Mouse (Mus musculus): ENCODE measurements around the gene Atrnl1.

Atrnl1 gene

DNA sequence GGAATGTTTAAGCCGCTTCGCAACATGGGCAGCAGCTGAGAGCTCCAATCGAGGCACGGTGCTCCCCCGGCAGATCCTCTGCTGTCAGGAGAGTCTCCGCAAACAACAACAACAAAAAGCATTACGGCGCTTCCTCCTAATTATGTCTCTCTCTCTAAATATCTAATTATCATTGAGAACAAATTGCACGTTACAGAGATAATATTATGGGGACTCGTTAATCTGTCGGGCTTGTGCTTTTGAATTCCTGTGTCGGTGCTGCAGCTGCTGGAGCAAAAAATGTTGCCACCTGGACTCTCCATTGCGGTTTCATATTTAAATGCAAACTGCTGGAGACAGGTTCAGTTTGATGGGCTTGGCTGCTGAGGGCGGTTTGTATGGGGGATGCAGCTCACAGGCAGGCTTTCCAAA, 466.1 kb downstream of the Atrnl1 start:
- no peak for DNase-seq (ENCODE audit: low read depth)

DNA sequence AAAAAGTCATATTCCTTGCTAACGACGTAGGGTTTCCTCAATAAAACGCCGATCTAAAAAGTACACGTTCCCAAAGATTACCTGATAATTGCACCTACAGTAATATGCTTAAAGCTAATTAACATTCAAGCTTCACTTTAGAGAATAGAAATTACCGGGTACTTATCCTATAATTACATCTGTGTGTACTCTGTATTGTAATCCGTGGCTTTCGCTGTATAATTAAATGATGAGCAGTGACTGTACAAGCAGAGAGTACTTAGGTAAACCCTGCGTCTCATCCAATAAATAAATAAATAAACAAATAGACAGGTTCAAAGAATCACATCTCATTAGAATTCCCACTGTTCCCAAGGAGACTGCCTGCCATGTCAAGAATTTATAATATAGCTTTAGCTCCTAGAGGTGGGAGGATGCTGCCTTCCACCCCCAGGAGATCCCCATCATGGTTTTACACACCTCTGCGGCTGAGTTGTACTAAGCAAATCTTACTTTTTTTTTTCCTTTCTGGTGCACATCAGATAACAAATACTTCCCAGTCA, 466.8 kb downstream of the Atrnl1 start:
- no peak for DNase-seq (ENCODE audit: low read depth)

DNA sequence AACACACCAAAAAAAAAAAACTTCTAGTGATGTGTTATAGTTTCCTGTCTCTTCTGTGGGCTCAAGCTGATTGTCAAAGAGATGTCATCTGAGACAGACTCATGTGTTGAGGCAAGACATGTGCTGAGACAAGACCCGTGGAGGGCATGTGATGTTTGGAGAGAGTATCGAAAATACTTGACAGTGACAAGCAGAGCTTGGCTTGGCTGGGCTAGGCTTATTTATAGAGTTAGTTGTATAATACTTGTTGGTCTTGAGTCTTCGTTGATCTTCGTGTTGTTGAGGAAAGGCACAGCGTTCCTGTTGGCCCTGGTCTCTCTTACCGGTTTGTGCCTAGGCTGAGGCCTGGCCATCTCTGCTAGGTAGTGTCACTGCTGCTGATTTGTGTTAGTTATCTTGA, 469.3 kb downstream of the Atrnl1 start:
- DNase-seq (ENCODE audit: low read depth): no peak

DNA sequence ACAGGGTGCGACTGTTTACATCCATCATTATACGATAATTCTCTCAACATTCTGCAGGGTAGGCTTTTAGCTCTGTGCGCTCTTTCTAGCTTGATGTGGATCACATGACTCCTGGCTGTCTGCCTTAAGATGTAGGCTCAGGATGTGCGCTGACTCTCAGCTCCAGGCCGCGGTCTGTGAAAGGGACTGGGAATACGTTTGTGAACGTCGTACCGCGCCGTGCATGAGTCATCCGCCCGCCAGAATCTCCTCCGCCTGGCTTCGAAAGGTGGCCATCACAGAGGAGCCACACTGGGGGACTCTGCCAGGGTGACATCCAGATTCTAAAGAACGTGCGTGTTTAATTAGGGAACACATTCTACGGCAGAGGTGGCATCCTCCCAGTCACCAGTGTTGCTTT, 471.9 kb downstream of the Atrnl1 start:
- no peak for DNase-seq (ENCODE audit: low read depth)

DNA sequence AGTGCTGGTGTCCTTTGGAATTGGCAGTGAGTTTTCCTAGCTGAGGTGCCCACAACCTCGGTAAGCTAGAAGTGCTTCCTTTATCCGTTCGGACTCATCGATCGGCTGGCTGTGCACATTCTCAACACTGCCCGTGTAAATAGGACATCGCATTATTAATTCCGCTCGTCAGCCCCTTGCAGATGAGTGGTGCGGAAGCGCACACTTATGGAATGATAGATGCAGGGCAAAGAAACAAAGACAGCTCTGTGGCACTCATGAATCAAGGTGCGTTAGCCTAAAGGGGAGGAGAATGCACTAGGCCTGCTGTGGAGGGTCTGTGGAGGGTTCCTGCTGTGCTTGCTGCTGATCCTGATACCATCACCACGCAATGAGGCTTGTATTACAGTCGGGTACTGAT, 474.0 kb downstream of the Atrnl1 start:
- DNase-seq (ENCODE audit: low read depth): no peak

DNA sequence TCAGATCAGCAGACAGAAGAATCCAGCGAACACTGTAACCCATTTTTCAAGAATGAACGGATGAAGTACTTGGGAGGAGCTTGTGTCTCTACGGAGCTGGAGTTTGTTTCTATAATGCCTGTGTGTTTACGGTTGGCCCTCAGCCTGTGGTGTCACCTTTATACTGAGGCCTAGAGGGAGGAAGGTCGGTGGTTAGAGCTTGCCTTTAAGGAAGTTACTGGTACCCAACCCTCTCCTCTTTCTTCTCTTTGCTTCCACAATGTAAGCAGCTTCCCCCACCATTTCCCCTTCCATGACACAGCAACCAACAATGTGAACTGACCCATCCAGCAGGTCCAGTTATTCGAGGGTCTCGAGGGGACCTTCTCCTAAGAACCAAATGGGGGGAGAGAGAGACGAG, 475.9 kb downstream of the Atrnl1 start:
- no peak for DNase-seq (ENCODE audit: low read depth)

DNA sequence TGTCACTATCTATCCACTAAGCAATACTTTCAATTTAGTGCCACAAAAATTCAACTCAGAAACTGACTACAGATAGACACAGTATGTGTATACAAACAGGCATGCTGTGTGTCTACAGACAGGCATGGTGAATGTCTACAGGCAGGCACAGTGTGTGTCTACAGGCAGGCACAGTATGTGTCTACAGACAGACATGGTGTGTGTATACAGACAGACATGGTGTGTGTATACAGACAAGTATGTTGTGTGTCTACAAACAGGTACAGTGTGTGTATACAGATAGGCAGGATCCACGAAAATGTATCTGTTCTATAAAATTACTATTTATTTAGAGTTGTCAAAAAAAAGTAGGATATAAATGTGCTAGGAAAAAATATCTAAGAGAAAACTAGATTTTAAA, 477.1 kb downstream of the Atrnl1 start:
- DNase-seq (ENCODE audit: low read depth): no peak

DNA sequence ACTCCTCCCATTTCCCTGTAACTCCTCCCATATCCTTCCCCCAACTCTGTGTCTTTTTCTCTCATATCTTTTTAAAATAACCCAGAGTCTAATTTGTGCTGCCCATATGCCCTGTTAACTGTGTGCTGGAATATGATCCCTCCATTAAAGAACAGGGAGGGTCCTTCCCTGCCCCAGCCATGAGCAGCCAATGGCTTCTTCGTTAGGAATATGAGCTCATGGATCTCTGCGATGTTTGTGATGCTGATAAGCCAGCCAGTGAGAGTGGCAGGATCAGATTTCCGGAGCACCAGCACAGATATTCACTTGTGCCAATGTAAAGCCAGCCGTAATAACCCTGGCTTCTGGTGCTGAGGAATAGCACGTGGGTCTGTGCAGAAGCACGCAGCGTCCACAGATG, 477.6 kb downstream of the Atrnl1 start:
- no peak for DNase-seq (ENCODE audit: low read depth)

DNA sequence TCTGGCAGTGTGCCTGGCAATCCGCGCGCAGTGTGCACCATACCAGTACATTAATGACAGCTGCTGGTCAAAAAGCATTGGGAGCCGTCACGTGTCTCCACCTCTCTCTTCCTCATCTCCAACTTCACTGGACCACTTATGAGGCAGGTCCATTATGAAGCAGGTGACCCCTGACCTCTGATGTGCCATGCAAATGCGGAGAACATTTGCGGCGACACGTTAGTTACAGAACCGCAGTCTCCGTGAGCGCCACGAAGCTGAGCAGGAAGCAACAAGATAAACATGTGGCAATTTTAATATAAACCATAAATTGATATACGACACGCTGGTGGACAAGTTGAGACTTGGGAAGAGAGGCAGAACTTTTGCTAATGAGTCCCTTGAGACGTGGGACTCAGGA, 481.1 kb downstream of the Atrnl1 start:
- DNase-seq (ENCODE audit: low read depth): no peak

DNA sequence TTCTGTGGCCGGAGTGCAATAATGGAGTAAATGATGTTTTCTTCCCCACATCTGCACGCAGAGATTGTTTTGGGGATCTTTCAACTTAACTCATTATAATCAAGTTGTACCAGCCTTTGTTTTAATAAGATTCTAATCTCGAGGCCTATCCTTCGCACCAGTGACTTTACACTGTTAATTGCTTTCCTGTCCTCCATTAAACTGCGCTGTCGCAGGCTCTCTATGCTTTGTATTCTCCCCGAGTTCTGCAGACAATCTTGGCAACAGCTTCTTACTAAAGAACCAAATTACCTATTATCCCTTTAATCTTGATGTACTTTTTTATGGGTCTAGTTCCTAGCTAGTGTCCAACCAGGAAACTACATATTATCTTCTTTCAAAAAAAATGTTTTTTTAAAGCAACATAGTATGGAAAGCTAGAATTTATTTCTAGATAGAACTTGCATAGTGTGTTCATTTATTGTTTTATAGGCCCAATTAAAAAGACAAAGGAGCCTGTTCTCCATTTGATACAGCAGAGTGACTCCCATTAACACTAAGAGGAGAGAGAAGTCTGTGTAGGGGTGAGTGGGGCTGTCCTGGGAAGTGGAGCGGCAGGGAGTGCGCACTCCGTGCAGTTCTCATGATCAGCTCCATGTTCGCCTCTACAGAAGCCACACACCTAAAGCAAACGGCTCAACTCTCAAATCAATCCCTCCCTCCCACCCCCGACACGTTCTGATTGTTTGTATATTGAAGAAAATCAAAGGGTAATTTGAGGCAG, 484.1 kb downstream of the Atrnl1 start:
- DNase-seq (ENCODE audit: low read depth): no peak

DNA sequence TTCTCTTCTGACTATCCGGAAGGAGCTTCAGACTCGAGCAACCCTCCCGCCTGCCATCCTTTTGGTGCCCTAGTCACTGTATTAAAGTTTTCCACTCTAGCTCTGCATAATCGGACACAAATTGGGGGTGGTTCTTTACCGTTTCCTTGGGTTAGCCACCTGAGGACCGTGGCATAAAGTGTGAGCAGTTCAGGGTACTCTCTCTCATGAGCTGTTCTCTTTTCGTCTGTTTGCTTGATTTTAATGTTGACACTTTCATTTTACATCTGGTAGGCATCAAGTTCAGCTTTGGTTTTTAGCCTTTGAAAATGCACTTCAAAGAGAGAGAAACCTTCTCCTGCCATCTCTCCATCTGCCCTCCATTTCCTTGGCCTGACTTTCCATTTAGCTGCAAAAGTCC, 484.9 kb downstream of the Atrnl1 start:
- peak; percentile 65 for DNase-seq (ENCODE audit: low read depth)

DNA sequence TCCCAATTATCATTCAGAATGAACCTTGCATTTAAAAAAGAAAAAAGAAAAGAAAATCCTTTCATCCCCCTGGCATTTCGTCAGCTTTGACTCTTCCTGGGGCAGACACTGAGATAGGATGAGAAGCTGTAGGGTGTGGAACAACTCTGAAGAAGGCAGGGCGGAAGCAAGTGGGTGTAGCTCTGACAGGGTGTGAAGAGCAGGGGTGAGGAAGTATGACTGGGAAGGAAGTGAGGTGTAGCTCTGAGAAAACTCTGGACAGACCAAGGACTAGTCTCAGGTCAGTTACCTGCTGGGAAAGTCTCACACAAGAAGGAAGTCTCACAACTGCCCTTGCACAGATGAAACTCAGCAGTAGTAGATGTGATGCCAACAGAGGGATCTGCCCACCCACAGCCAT, 486.4 kb downstream of the Atrnl1 start:
- DNase-seq (ENCODE audit: low read depth): peak; percentile 53

DNA sequence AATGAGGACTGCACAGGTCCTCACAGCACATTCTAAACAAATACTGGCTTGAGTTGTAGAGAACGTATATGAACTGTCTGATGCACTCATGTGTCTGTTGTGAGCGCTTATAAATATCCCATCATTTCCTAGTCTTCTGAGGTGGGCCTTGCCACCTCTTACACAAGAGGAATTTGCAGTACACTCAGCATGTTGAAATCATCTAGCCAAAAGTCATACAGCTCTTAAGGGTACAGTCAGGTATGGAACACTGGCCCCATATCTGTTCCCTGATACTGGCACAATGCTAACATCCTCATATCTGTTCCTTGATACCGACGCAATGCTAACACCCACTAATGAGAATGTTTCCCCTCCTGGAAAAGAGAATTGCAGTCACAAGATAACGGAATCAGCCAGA, 488.7 kb downstream of the Atrnl1 start:
- no peak for DNase-seq (ENCODE audit: low read depth)

DNA sequence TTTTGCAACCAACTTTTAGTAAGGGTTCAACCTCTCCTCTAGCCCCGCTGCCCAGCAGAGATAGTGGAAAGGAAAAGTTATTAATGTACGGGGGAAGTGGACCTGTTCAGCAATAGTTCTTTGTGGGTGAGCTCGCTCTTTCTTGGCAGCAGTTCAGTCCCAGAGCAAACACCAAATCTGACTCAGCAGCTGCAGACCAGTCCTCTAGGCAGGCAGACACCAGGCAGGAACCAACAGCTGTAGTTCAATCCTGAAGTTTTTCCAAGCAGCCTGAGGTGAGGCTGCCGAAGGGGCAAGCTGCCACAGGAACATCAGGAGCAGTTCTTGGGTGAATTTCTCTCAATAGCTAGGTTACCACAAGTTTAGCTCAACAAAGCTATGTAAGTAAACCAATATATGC, 489.5 kb downstream of the Atrnl1 start:
- DNase-seq (ENCODE audit: low read depth): no peak

DNA sequence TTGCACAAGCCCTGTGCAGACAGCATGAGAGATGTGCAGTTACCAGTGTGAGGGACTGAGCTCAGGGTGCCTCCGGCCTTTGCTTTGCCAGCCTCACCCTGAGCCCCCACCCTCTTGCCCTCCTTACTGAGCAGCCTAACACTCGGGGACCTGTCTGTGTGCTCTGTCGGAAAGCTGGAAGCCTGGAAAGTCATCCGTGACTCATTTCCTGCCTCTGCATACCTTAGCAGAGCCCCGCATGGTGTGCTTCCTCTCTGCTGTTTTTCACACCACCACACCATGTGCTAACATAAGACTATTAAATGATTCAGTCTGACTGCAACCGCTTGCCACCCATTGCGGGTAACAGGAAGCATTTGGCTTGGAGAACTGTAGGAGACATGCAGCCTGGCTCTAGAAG, 493.7 kb downstream of the Atrnl1 start:
- DNase-seq (ENCODE audit: low read depth): peak; percentile 51

DNA sequence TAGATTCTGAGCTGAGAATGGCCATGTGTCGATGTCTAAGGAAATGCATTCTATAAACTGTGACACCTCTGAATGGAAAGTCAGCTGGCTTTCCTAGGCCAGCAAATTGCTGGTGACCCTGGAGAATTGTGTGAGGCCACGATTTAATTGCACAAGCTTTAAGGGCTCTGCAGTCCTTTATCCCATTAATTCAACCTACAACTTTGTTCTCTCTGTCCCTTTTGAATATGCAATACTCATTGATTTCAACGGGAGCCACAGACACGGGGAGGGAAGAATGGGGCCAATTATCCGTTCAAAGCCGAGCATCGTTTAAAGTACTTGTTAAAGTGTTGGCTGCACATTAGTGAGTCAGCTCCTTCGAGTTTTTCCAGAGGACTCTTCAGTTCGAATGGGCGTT, 496.8 kb downstream of the Atrnl1 start:
- DNase-seq (ENCODE audit: low read depth): no peak

DNA sequence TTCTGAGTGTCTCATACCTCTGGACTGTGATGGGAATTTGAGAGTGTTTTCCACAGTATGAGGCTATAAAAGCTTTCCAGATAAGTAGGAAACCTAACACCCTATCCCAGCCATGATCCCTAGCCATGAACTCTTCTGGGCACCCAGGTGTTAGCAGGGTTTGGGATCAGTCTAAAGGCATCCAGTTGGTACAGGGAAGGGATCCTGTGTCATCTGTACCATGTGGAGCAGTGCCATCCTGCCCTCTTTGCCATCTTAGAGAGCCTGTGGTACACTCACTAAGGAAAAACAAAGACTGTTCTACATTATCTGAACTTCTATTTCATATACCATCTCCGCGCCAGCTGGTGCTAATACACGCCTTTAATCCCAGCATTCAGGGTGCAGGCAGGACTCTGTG, 499.7 kb downstream of the Atrnl1 start:
- no peak for DNase-seq (ENCODE audit: low read depth)

DNA sequence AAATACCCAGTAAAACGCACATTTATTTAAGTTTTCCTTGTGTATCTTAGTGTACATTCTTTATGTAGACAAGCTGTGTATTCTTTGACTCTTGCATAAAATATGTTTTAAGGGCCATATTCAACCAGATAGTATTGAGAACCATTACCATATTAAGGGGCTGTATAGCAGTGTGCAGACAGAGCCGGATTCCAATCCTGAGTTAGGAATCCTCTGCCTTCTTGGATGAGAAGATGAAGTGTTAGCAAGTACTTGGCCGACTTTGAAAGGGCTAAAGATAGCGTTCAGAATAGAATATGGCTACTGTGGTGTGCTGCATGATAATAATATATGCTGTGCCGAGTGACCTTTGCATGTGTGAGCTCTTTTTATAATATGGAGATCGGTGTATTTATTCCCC, 500.5 kb downstream of the Atrnl1 start:
- no peak for DNase-seq (ENCODE audit: low read depth)

DNA sequence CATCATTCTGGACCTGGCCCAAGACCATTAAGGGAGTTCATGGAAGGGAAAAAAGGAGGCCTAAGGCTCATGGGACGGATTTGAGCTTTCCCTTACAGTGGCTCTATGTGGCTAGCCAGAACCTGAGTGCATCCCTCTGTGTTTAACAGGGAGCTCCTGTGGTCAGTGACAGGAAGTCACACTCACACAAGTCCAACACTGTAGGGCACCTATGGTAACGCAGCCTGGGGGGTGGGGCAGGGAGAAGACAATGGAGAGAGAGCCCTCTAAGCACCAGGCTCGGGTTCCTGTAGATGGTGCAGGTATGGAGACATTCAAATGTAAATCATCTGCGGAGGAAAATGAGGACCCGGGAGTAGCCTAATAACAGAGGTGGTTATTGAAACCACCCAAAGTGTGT, 501.3 kb downstream of the Atrnl1 start:
- no peak for DNase-seq (ENCODE audit: low read depth)

DNA sequence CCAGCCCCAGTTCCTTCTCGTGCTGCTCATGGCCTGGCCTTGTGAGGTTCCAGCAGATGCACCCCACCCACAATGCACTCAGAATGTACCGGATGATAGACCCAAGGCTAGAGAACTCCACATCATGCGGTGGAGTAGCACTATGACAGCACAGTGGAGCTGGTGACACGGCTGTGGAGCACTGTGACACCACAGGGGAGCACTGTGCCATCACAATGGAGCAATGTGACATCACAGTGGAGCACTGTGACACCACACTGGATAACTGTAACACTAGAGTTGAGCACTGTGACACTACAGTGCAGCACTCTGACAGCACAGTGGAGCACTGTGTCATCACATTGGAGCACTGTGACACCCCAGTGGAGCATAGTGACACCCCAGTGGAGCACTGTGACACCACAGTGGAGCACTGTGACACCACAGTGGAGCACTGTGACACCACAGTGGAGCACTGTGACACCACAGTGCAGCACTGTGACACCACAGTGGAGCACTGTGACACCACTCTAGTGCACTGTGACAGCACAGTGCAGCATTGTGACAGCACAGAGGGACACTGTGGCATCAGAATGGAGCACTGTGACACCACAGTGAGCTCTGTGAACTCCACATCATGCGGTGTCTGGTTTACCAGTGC, 502.4 kb downstream of the Atrnl1 start:
- DNase-seq (ENCODE audit: low read depth): no peak

DNA sequence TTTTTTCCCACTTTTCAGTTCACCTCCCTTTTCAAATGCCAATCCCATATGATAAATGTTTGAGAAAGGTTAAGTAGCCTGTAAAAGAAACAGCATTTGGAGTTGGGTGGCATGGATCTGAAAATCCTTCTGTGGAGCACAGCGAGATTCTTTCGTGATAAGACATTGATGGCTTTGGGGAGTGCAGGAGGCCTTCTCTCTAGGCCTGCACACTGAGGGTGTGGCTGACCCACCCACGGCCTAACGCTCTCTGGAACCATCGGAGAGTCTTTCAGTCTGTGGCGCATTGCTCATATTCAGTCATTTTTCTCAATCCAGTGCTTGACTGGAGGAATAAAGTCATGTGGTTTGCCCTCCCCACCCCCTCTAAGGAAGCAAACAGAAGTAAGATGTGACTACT, 506.8 kb downstream of the Atrnl1 start:
- DNase-seq (ENCODE audit: low read depth): no peak

DNA sequence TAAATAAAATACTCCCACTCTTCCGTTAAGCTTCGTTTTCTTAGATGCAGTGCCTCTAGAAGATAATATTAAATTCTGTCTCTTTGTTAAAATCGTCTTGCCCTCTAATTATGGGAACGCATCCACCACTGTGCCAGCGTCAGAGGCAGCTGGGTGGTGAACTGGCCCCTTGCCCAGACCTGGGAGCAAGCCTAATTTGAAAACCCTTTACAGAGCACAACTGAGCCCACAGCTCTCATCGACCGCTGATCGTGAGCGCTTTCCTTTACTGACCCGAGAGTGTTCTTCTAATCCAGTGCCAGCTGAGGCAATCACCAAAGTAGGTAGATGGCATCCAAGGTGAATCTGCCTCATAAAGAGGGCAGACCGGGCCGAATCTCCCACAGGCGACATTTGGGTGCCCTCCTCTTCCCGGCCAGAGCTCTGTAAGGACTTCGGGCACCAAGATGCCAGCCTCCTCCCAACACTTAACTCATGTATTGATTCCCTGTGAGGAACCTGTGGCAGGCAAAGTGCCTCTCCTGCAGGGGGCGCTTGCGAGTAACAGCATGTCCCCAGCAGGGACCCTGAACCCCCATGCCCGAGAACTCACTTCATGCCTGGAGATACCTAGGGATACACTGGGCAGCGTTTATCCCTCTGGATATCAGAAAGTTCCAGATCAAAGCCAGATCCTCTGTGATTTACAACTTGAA, 507.5 kb downstream of the Atrnl1 start:
- DNase-seq (ENCODE audit: low read depth): peak; percentile 46

DNA sequence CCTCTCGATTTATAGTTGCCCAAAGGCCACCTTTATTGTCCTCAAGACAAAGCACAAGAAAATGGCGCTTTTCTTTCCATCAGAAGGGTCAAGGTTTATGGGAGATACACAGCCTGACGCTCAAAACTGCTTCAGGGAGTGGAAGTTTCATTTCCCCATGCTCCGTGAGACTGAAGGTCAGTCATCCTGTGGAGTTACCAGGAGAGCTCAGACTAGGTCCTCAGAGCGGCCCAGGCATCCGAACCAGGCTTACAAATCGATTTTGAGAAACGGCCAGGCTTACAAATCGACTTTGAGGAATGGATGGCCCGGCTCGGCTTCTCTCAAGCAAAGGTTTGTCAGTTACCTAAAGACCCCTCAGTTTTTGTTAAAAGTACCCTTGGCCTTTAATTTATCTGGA, 508.0 kb downstream of the Atrnl1 start:
- DNase-seq (ENCODE audit: low read depth): no peak
